Mouse (Mus musculus) heart, adult 2 months (tissue): ENCODE data around the gene Gm20388. TPM values are rescaled to one million over a fixed set of nuclear protein-coding genes. Genes with fewer than 3 reads are reported as not detected.
A peak's percentile ranks its signal among the peaks of the same experiment; 100 is the strongest.

Experiments
- DNase-seq, 2 experiments: peaks; one replicate each; pipeline ENCODE4 v3.0.0; 2021
- H3K27ac ChIP-seq: fragments of 200-600 bp; 2 replicates; pipeline ENCODE4 v1.8.1; 2022
- H3K27me3 ChIP-seq: fragments of 200-500 bp; 2 replicates; pipeline ENCODE4 v1.6.1; 2012; ENCODE audit warnings: mild to moderate bottlenecking, low read length, inconsistent platforms, mixed read lengths; ENCODE audit not compliant: control insufficient read depth, insufficient read depth
- H3K36me3 ChIP-seq: fragments of 200-500 bp; 2 replicates; pipeline ENCODE4 v1.6.1; 2012; ENCODE audit warnings: low read length, inconsistent platforms; ENCODE audit not compliant: control insufficient read depth, insufficient read depth
- H3K4me1 ChIP-seq: fragments of 200-500 bp; 2 replicates; pipeline ENCODE4 v1.6.1; 2011; ENCODE audit warnings: low read length; ENCODE audit not compliant: control insufficient read depth, insufficient read depth
- H3K4me3 ChIP-seq: fragments of 200-600 bp; 2 replicates; pipeline ENCODE4 v1.8.1; 2022
- H3K79me2 ChIP-seq: fragments of 200-500 bp; replicated peaks from 2 replicates; pipeline ENCODE4 v1.6.1; 2012; ENCODE audit warnings: mild to moderate bottlenecking, inconsistent platforms, low read length, moderate library complexity, mixed read lengths; ENCODE audit not compliant: control insufficient read depth, insufficient read depth
- H3K9ac ChIP-seq: fragments of 200-500 bp; 2 replicates; pipeline ENCODE4 v1.6.1; 2012; ENCODE audit warnings: low read depth, mild to moderate bottlenecking, control low read depth, inconsistent platforms, low read length, mixed read lengths
- CTCF ChIP-seq: fragments of 200-600 bp; IDR thresholded peaks from 2 replicates; pipeline ENCODE4 v1.8.1; 2022; ENCODE audit warnings: antibody characterized with exemption, mild to moderate bottlenecking, moderate library complexity
- EP300 ChIP-seq: fragments of 200-500 bp; IDR thresholded peaks from 2 replicates; pipeline ENCODE4 v1.6.1; 2011; ENCODE audit warnings: low read depth, low read length, control low read depth; ENCODE audit not compliant: insufficient read depth
- POLR2A ChIP-seq: fragments of 200-500 bp; IDR thresholded peaks from 2 replicates; pipeline ENCODE4 v1.6.1; 2011; ENCODE audit warnings: mild to moderate bottlenecking, low read depth, low read length, control low read depth; ENCODE audit not compliant: insufficient read depth
- WGBS: fragments of 180-500 bp; shearing (Covaris S2); methylation state at CpG from one replicate; pipeline ENCODE4 v1.1.7; 2018; 5-methylcytosine and 5-hydroxymethylcytosine counted together
- intact Hi-C: fragments of 180-260 bp; cut with DNase I; formaldehyde crosslinking; loops from one replicate; pipeline ENCODE4 v1.15.1; 2025
- polyA plus RNA-seq: library from polyadenylated mRNA; depleted of rRNA; stranded (reverse); fragments of >200 nt; gene quantifications from 2 replicates; pipeline ENCODE4 v1.2.3, GENCODE M21; 2012
- total RNA-seq, 2 experiments: library from RNA; stranded (reverse); gene quantifications; 2 replicates each; pipeline ENCODE4 v1.2.3; 2021

Gene Gm20388
- total and polyA plus RNA-seq, 3 experiments = 1.8 to 32.3 TPM; not detected in 1

- Histone ChIP-seq H3K9ac (no peak overlapping the region), H3K27ac (no peak overlapping the region), H3K4me3 (no peak overlapping the region), H3K27me3 (no peaks in the 10 kb centered on the region), H3K36me3 (no peaks in the 10 kb centered on the region), H3K4me1 (peaks cover 16% of the 10 kb centered on the region), H3K79me2 (no peaks in the 10 kb centered on the region)
- 51% methylated on average over 2 of the region's 2 CpGs for WGBS
- no peak for TF ChIP-seq CTCF
- TF ChIP-seq POLR2A = no peak
- no peak for TF ChIP-seq EP300
- intact Hi-C loops = loop anchor here (5.0 kb wide), 1 partner anchor 42 kb away; no protein-coding TSS in a partner anchor
- DNase-seq = no peak
Observed at GRCm38 (mm10) chr8:122325196-122325595, 2414.6 kb downstream of the Gm20388 start.

- no peaks in the 10 kb centered on the region for H3K79me2 ChIP-seq
- H3K36me3 ChIP-seq = no peaks in the 10 kb centered on the region
- intact Hi-C loops = loop anchor here (5.0 kb wide), 1 partner anchor 41 kb away; no protein-coding TSS in a partner anchor
- no peak overlapping the region for H3K9ac ChIP-seq
- TF ChIP-seq POLR2A = no peak
- TF ChIP-seq CTCF = no peak
- TF ChIP-seq EP300 = no peak
- 75% methylated on average over 14 of the region's 14 CpGs for WGBS
- peaks cover 23% of the 10 kb centered on the region for H3K4me1 ChIP-seq
- no peak for DNase-seq
- no peak overlapping the region for H3K27ac ChIP-seq
- H3K27me3 ChIP-seq = no peaks in the 10 kb centered on the region
- H3K4me3 ChIP-seq = no peak overlapping the region
Observed at GRCm38 (mm10) chr8:122326114-122326542, 2415.5 kb downstream of the Gm20388 start.

GRCm38 (mm10) chr8:122329072-122329471 is 2418.4 kb downstream of the Gm20388 start:
- peaks cover 16% of the 10 kb centered on the region for H3K4me1 ChIP-seq
- no peak overlapping the region for H3K4me3 ChIP-seq
- no peaks in the 10 kb centered on the region for H3K27me3 ChIP-seq
- DNase-seq = no peak
- H3K9ac ChIP-seq = no peak overlapping the region
- no peaks in the 10 kb centered on the region for H3K79me2 ChIP-seq
- H3K27ac ChIP-seq = no peak overlapping the region
- no peaks in the 10 kb centered on the region for H3K36me3 ChIP-seq
- intact Hi-C loops = loop anchor here (5.0 kb wide), 1 partner anchor 38 kb away; no protein-coding TSS in a partner anchor
- 70% methylated on average over 8 of the region's 8 CpGs for WGBS
- TF ChIP-seq EP300 (no peak), CTCF (no peak), POLR2A (no peak)

GRCm38 (mm10) chr8:122329553-122330239 is 2419.1 kb downstream of the Gm20388 start:
- no peaks in the 10 kb centered on the region for H3K36me3 ChIP-seq
- intact Hi-C loops = loop anchor here (5.0 to 10.0 kb wide), 2 partner anchors 38 to 355 kb away; no protein-coding TSS in a partner anchor
- H3K79me2 ChIP-seq = no peaks in the 10 kb centered on the region
- no peak overlapping the region for H3K4me3 ChIP-seq
- no peak for DNase-seq
- WGBS = 91% methylated on average over 22 of the region's 22 CpGs
- H3K4me1 ChIP-seq = peaks cover 14% of the 10 kb centered on the region
- no peaks in the 10 kb centered on the region for H3K27me3 ChIP-seq
- H3K27ac ChIP-seq = no peak overlapping the region
- no peak overlapping the region for H3K9ac ChIP-seq
- TF ChIP-seq EP300 (no peak), POLR2A (no peak), CTCF (no peak)

- Histone ChIP-seq H3K27ac (peak overlapping the region; percentile 60), H3K36me3 (no peaks in the 10 kb centered on the region), H3K79me2 (no peaks in the 10 kb centered on the region), H3K4me3 (no peak overlapping the region), H3K9ac (no peak overlapping the region), H3K4me1 (peaks cover 14% of the 10 kb centered on the region), H3K27me3 (no peaks in the 10 kb centered on the region)
- 36% methylated on average over 12 of the region's 12 CpGs for WGBS
- DNase-seq = no peak
- intact Hi-C loops = loop anchor here (10.0 kb wide), 1 partner anchor 356 kb away; no protein-coding TSS in a partner anchor
- no peak for TF ChIP-seq EP300
- TF ChIP-seq CTCF = no peak
- TF ChIP-seq POLR2A = no peak
Observed at GRCm38 (mm10) chr8:122330446-122331133, 2419.9 kb downstream of the Gm20388 start.

GRCm38 (mm10) chr8:122331134-122331523 is 2420.5 kb downstream of the Gm20388 start:
- Histone ChIP-seq H3K27ac (peak overlapping the region; percentile 60), H3K79me2 (no peaks in the 10 kb centered on the region), H3K4me3 (no peak overlapping the region), H3K9ac (no peak overlapping the region), H3K36me3 (no peaks in the 10 kb centered on the region), H3K4me1 (peaks cover 14% of the 10 kb centered on the region), H3K27me3 (no peaks in the 10 kb centered on the region)
- WGBS = 34% methylated on average over 3 of the region's 3 CpGs
- TF ChIP-seq CTCF (no peak), EP300 (0 out of 2 replicates have a peak, but pooled peaks have one; percentile 58)
- DNase-seq = peak; percentile 72 to 81
- intact Hi-C loops = loop anchor here (10.0 kb wide), 1 partner anchor 356 kb away; no protein-coding TSS in a partner anchor
